Mouse (Mus musculus) kidney, embryonic 16.5 days (tissue): ENCODE results near the gene Tmem266. TPM values are rescaled to one million over a fixed set of nuclear protein-coding genes. Genes with fewer than 3 reads are reported as not detected.

Experiments used
- ATAC-seq: fragments of 200-750 bp; cut with Nextera tagmentation; 2 replicates; pipeline ENCODE4 v1.8.0; 2017; ENCODE audit warnings: moderate TSS enrichment; ENCODE audit not compliant: low FRiP score, low TSS enrichment
- H3K27ac ChIP-seq: fragments of 300-500 bp; sonication (generic); 2 replicates; pipeline ENCODE4 v1.5.1; 2014; ENCODE audit warnings: low read length
- H3K27me3 ChIP-seq: fragments of 300-500 bp; sonication (generic); 2 replicates; pipeline ENCODE4 v1.6.1; 2014; ENCODE audit warnings: low read length, control low read depth, mixed read lengths; ENCODE audit not compliant: insufficient read depth
- H3K36me3 ChIP-seq: fragments of 300-500 bp; sonication (generic); 2 replicates; pipeline ENCODE4 v1.6.1; 2014; ENCODE audit warnings: low read length, control low read depth, mixed read lengths; ENCODE audit not compliant: insufficient read depth
- H3K4me1 ChIP-seq: fragments of 300-500 bp; sonication (generic); 2 replicates; pipeline ENCODE4 v1.6.1; 2014; ENCODE audit warnings: low read length, control low read depth, mixed read lengths; ENCODE audit not compliant: insufficient read depth
- H3K4me2 ChIP-seq: fragments of 300-500 bp; sonication (generic); replicated peaks from 2 replicates; pipeline ENCODE4 v1.6.1; 2014; ENCODE audit warnings: low read depth, low read length
- H3K4me3 ChIP-seq: fragments of 300-500 bp; sonication (generic); 2 replicates; pipeline ENCODE4 v1.5.1; 2014; ENCODE audit warnings: mild to moderate bottlenecking, low read length
- H3K9ac ChIP-seq: fragments of 300-500 bp; sonication (generic); replicated peaks from 2 replicates; pipeline ENCODE4 v1.6.1; 2014; ENCODE audit warnings: low read length
- H3K9me3 ChIP-seq: fragments of 300-500 bp; sonication (generic); 2 replicates; pipeline ENCODE4 v1.6.1; 2016; ENCODE audit warnings: low read length, control low read depth
- WGBS: fragments of 180-500 bp; shearing (Covaris S2); extraction: QIAGEN DNeasy Blood & Tissue Kit; methylation state at CpG from one replicate; pipeline ENCODE4 v1.1.7; 2014; 5-methylcytosine and 5-hydroxymethylcytosine counted together
- polyA plus RNA-seq: library from polyadenylated mRNA; unstranded; fragments of >200 nt; fragmentation: Nextera tagmentation; extraction: Ambion mirVana; gene quantifications from 2 replicates; pipeline ENCODE4 v1.2.1, GENCODE M21; 2015

Tmem266 gene
- polyA plus RNA-seq, 1 experiment from 2014 or later, result 0.47 TPM

DNA sequence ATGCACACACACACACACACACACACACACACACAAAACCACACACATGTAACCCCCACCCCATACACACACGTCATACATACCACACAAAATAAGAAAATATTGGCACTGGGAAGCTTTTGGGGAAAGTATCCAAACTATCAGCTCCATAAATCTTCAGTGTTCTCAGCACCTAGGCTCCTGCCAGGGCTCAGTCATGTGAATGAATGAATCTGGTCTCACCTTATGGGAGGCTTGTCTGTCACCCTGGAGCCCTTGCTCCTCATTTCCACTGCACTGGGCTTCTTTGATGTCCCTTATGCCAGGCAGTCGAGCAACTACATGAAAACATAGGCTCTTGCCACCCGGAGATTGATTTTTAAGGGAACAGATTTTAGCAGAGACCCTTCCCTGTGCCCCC, 33.7 kb downstream of the Tmem266 start:
- H3K27me3 ChIP-seq, result peaks cover 31% of the 10 kb centered on the region

DNA sequence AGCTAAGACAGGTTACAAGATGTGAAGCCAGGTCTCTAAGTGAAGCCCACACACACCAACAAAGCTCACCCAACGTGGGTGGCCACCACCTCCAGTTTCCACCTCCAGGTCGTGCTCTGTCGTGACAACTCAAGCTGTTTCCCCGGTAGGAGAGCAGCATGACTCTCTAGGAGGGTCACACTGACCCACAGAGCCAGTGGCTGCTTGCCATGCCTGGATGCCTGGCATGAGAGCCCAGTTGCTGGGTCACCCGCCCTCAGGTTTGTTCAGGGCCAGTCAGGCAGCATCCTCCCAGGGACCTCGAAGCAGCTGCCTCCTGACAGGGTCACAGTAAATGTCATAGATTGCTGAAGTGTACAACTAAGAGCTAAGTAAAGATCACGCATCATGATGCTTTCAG, 34.1 kb downstream of the Tmem266 start:
- Histone ChIP-seq H3K9ac (no peak overlapping the region), H3K4me3 (no peak overlapping the region), H3K27me3 (peaks cover 31% of the 10 kb centered on the region), H3K27ac (no peak overlapping the region), H3K4me1 (no peaks in the 10 kb centered on the region), H3K36me3 (no peaks in the 10 kb centered on the region), H3K9me3 (no peaks in the 10 kb centered on the region), H3K4me2 (no peak overlapping the region)
- ATAC-seq, result no peak
- WGBS, result 37% methylated on average over 7 of the region's 7 CpGs

More for the DNA sequence above, 33.7 kb downstream of the Tmem266 start:
- H3K9ac ChIP-seq, result no peak overlapping the region
- H3K9me3 ChIP-seq, result no peaks in the 10 kb centered on the region
- no peak overlapping the region for H3K4me3 ChIP-seq
- 71% methylated on average over 3 of the region's 3 CpGs for WGBS
- H3K4me2 ChIP-seq, result no peak overlapping the region
- H3K4me1 ChIP-seq, result no peaks in the 10 kb centered on the region
- no peak overlapping the region for H3K27ac ChIP-seq
- ATAC-seq, result no peak
- no peaks in the 10 kb centered on the region for H3K36me3 ChIP-seq

DNA sequence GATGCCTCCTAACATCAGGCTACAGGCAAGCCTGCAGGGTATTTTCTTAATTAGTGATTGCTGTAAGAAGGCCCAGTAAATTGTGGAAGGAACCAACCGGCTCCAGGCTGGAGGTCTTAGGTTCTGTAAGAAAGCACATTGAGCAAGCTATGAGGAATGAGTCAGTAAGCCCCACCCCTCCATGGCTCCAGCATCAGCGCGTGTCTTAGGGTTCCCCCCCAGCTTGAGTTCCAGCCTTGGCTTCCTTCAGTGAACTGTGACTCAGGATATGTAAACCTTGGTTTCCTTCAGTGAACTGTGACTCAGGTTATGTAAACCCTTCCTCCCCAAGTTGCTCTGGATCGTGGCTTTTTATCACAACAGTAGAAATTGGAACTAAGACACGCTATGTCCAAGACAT, 35.3 kb downstream of the Tmem266 start:
- Histone ChIP-seq H3K9me3 (no peaks in the 10 kb centered on the region), H3K4me3 (no peak overlapping the region), H3K36me3 (no peaks in the 10 kb centered on the region), H3K4me2 (no peak overlapping the region), H3K9ac (no peak overlapping the region), H3K4me1 (no peaks in the 10 kb centered on the region), H3K27me3 (peaks cover 24% of the 10 kb centered on the region), H3K27ac (no peak overlapping the region)
- 31% methylated on average over 5 of the region's 5 CpGs for WGBS
- ATAC-seq, result peak; percentile 39; the same call in 1 of the 2 replicates

DNA sequence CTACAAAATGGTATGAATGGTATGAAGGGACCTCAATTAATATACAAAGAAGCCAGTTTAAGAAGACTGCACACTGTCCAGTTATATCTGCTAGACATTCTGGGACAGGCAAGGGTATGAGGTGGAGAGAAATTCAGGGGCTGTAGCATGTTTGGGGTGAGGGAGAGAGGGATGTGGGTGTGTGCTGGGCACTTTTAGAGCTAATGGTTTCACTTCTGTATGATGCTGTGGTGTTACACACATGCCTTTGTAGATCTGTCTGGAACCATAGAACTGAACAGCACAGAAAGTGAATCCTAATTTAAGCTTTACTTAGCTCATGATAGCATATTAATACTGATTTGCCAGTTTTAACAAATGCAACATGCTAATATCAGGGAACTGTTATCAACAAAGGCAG, 37.0 kb downstream of the Tmem266 start:
- 0 out of 2 replicates have a peak, but pooled peaks cover 2% of the 10 kb centered on the region for H3K4me1 ChIP-seq
- no peak overlapping the region for H3K9ac ChIP-seq
- H3K4me2 ChIP-seq, result no peak overlapping the region
- no peak for ATAC-seq
- H3K9me3 ChIP-seq, result no peaks in the 10 kb centered on the region
- no peaks in the 10 kb centered on the region for H3K36me3 ChIP-seq
- no peak overlapping the region for H3K27ac ChIP-seq
- no peak overlapping the region for H3K4me3 ChIP-seq
- H3K27me3 ChIP-seq, result peaks cover 14% of the 10 kb centered on the region

DNA sequence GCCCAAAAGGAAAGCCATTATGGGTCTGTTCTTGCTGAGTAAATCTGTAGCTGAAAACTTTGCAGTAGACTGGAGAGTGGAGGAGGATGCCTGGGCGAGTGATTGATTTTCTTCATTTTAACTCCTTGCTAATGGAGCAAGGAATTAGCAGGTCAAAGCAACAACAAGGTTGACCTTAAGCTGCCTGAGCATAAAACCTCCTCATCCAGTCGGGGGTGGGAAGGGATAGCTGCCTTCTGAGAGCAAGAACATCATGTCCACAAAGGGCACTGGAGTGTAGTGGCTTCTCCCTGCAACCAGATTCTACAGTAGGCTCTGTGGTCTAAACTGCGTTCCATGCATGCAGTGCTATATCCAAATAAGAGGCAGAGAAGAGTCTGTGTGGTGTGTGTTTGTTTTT, 41.3 kb downstream of the Tmem266 start:
- Histone ChIP-seq H3K4me2 (no peak overlapping the region), H3K4me3 (no peak overlapping the region), H3K27me3 (peaks cover 3% of the 10 kb centered on the region; the same call in 1 of the 2 replicates), H3K4me1 (0 out of 2 replicates have a peak, but pooled peaks cover 2% of the 10 kb centered on the region), H3K36me3 (no peaks in the 10 kb centered on the region), H3K27ac (no peak overlapping the region), H3K9ac (no peak overlapping the region), H3K9me3 (no peaks in the 10 kb centered on the region)
- peak; percentile 54; the same call in 1 of the 2 replicates for ATAC-seq
- 15% methylated on average over 3 of the region's 3 CpGs for WGBS

DNA sequence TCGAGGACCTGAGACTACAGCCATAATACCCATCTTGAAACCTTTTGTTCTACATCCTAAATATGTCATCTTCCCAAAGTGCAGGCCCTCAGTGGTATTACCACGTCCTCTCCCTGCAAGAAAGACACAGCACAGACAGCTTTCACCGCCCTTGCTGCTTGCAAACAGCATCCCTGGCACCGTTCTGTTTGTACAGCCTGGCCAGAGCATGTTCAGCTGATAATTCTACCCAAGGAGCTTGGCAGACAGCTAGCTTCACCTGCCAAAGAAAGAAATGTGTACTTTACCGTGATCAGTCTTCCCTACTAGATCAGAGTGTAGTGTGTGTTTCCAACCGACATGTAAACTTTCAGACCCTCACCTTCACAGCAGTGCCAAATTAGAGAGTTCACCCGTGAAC, 45.2 kb downstream of the Tmem266 start:
- no peak overlapping the region for H3K27ac ChIP-seq
- no peak overlapping the region for H3K9ac ChIP-seq
- no peaks in the 10 kb centered on the region for H3K36me3 ChIP-seq
- WGBS, result 76% methylated on average over 7 of the region's 7 CpGs
- no peak overlapping the region for H3K4me3 ChIP-seq
- ATAC-seq, result no peak
- peaks cover 3% of the 10 kb centered on the region; the same call in 1 of the 2 replicates for H3K27me3 ChIP-seq
- no peak overlapping the region for H3K4me2 ChIP-seq
- peaks cover 5% of the 10 kb centered on the region for H3K9me3 ChIP-seq
- 0 out of 2 replicates have a peak, but pooled peaks cover 2% of the 10 kb centered on the region for H3K4me1 ChIP-seq

DNA sequence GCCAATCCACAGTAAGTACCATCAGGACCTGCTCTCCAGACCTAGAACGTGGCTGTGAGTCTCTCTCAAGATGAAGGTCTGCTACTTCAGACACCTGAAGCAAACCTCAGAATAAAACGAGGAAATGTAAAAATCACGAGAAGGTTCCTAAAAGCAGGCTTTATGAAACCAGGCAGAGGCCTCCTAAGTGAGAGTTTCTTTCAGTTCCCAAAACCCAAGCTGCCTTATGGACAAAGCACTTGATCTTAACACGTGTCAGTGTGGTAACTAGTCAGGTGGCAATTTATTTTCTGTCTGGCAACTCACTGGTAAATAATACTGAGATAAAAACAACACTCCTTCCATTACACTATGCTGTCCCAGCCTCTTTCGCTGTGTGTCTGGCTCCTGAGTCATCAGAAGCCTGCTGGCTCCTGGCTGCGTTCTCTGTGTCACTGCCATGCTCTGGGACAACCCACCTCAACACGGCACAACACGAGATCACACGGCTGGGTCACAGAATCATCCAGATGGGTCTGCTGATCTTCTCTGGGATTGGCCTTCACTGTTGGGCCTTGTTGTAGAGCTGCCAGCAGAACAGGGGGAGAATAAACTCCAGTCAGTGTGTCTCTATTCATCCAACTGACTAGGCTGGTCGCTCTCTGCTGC, 51.0 kb downstream of the Tmem266 start:
- no peak overlapping the region for H3K4me2 ChIP-seq
- WGBS, result 86% methylated on average over 10 of the region's 10 CpGs

DNA sequence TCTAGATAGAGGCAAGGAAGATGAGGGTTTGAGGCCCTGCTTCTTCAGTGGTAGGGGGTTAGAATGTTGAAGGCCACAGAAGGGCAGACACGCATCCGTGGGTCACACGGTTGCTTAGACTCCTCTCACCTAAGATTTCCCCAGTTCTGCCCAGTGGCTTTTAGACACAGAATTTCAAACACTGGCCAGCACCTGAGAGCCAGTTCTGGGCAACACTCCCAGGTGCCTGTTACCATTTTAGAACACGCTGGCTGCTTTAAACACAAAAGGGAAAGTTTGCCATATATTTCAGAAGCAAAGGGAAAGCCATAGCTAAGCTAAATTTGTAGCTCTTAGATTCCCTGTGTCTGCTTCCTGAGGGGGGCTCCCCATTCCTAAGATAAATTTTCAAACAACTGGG, 54.7 kb downstream of the Tmem266 start:
- Histone ChIP-seq H3K9ac (no peak overlapping the region), H3K36me3 (no peaks in the 10 kb centered on the region), H3K4me2 (no peak overlapping the region), H3K27ac (no peak overlapping the region), H3K4me1 (no peaks in the 10 kb centered on the region), H3K27me3 (peaks cover 11% of the 10 kb centered on the region; the same call in 1 of the 2 replicates), H3K9me3 (no peaks in the 10 kb centered on the region), H3K4me3 (no peak overlapping the region)
- WGBS, result 88% methylated on average over 4 of the region's 4 CpGs
- no peak for ATAC-seq

More for the DNA sequence above, 51.0 kb downstream of the Tmem266 start:
- H3K27me3 ChIP-seq, result peaks cover 10% of the 10 kb centered on the region; the same call in 1 of the 2 replicates
- no peak for ATAC-seq
- no peak overlapping the region for H3K4me3 ChIP-seq
- H3K36me3 ChIP-seq, result no peaks in the 10 kb centered on the region
- H3K9me3 ChIP-seq, result peaks cover 5% of the 10 kb centered on the region
- H3K27ac ChIP-seq, result no peak overlapping the region
- H3K4me1 ChIP-seq, result no peaks in the 10 kb centered on the region
- no peak overlapping the region for H3K9ac ChIP-seq

DNA sequence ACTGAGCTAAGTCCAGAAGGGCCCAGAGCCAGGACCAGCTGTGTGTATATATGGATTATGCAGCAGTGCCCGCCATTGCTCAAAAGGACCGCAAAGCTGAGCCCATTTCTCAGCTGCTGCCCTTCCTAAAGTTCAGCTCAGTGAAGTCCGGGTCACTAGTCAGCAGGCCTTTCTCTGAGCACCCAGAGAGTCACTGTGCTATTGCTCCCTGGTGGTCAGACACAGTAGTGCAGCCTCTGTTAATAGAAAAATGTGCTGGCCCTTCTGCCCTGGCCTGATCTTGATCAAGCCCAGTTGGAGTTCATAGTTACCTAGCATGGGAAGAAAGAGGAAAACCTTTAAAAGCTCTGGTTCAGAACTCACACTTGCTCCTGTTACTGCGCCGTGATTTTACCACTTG, 55.7 kb downstream of the Tmem266 start:
- no peak overlapping the region for H3K27ac ChIP-seq
- 32% methylated on average over 5 of the region's 5 CpGs for WGBS
- H3K4me2 ChIP-seq, result no peak overlapping the region
- H3K27me3 ChIP-seq, result peaks cover 11% of the 10 kb centered on the region; the same call in 1 of the 2 replicates
- H3K4me3 ChIP-seq, result no peak overlapping the region
- no peak for ATAC-seq
- H3K9ac ChIP-seq, result no peak overlapping the region
- H3K4me1 ChIP-seq, result no peaks in the 10 kb centered on the region
- H3K36me3 ChIP-seq, result no peaks in the 10 kb centered on the region
- H3K9me3 ChIP-seq, result no peaks in the 10 kb centered on the region

DNA sequence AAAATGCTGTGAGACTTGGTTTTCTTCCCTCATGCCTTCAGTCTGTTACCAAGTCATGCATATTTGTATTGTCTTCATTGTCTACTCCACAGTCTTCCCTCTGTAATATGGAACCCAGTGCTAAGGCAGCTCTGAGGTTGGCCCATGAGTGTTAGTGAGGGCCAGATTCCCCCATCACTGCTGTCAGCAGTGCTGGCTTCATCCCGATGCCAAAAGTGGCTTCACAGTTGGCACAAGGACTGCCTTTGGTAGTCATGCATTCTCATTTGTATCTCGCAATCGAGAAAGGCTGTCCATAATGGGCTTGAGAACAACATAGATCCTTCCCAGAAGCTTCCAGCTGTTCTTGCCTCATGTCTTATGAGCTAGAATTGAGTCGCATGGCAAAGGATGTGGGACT, 59.4 kb downstream of the Tmem266 start:
- no peak for ATAC-seq
- no peak overlapping the region for H3K9ac ChIP-seq
- H3K9me3 ChIP-seq, result no peaks in the 10 kb centered on the region
- WGBS, result 91% methylated on average over 4 of the region's 4 CpGs
- no peak overlapping the region for H3K4me3 ChIP-seq
- no peak overlapping the region for H3K4me2 ChIP-seq
- H3K27me3 ChIP-seq, result 0 out of 2 replicates have a peak, but pooled peaks cover 4% of the 10 kb centered on the region
- H3K36me3 ChIP-seq, result no peaks in the 10 kb centered on the region
- H3K27ac ChIP-seq, result no peak overlapping the region
- no peaks in the 10 kb centered on the region for H3K4me1 ChIP-seq
